Mouse (Mus musculus) spleen, adult 2 months (tissue): ENCODE results near the gene Ccnd3.

ENCODE experiments used
- CTCF ChIP-seq: fragments of 200-500 bp; IDR thresholded peaks from 2 replicates; pipeline ENCODE4 v1.5.1; 2011; ENCODE audit warnings: mild to moderate bottlenecking, inconsistent platforms; ENCODE audit not compliant: insufficient read depth, insufficient read length, insufficient replicate concordance; ENCODE audit errors: extremely low read depth
- POLR2A ChIP-seq: fragments of 200-500 bp; IDR thresholded peaks from 2 replicates; pipeline ENCODE4 v1.6.1; 2011; ENCODE audit warnings: low read depth, low read length, inconsistent platforms

DNA sequence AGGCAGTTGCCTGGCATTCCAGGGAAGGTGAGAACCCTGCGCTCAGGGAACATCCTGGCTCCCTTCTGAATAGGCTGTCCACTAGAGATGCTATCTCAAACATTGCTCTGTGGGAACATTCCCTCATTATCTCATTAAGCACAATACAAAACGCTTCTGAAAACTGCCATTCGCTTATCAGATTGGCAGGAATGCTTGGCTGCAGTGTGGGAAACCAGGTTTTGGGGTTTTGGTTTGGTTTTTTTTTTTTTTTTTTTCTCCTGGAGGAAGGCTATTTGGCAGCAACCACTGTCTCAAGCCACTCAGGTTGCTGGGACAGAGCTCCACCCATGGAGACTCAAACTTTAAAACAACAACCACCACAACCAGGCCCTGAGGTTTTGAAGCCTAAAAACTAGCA is 25.0 kb upstream of the Ccnd3 start:
- TF ChIP-seq POLR2A (no peak), CTCF (no peak)
